Mouse (Mus musculus): ENCODE data around the gene Gng12. TPM values are rescaled to one million over a fixed set of nuclear protein-coding genes. Genes with fewer than 3 reads are reported as not detected.

Gng12 gene
- polyA plus RNA-seq, 1 experiment: 24.9 TPM

DNA sequence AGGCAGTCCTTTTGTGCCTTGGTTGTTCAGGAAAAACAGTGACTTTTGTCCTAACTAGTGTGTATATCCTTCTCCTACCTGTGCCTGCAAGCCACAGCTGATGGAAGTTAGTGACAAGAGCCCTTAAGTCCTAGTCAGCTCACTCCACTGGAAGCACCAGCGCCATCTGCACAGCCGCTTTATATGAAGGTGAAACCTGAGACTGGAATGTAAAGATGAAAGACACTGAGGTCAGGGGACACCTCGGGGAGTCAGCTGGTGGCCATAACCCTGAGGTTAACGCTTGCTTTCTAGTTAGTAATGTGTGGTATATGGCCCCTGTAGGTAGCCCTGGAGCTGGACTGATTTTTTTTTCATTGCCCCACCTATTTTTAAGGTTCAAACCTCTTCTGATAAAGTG, 30.1 kb downstream of the Gng12 start:
- Histone ChIP-seq H3K27me3 (ENCODE audit: control insufficient read depth, insufficient read depth, insufficient read length) (no peaks in the 10 kb centered on the region), H3K4me3 (ENCODE audit: insufficient read depth, poor library complexity, severe bottlenecking) (no peak overlapping the region), H3K79me2 (ENCODE audit: control insufficient read depth, insufficient read depth) (no peaks in the 10 kb centered on the region), H3K36me3 (ENCODE audit: control insufficient read depth, insufficient read depth) (no peaks in the 10 kb centered on the region), H3ac (ENCODE audit: control insufficient read depth, insufficient read length, low read depth) (no peak overlapping the region), H3K79me3 (ENCODE audit: low read depth) (no peaks in the 10 kb centered on the region)
- TF ChIP-seq MAX (IDR thresholded peaks at IDR 0.05) (no peak), CEBPB (IDR thresholded peaks at IDR 0.05; ENCODE audit: low read depth) (no peak), CTCF (IDR thresholded peaks at IDR 0.05; ENCODE audit: control insufficient read depth, insufficient read depth, insufficient read length) (no peak), MYOG (IDR thresholded peaks at IDR 0.05; ENCODE audit: control insufficient read depth, extremely low read depth, insufficient read length) (no peak), FOSL1 (IDR thresholded peaks at IDR 0.05; ENCODE audit: insufficient read depth, low read length, poor library complexity, severe bottlenecking) (no peak), MYOD1 (IDR thresholded peaks at IDR 0.05; ENCODE audit: control insufficient read depth, insufficient read length, low read depth) (no peak), USF1 (IDR thresholded peaks at IDR 0.05; ENCODE audit: low read depth) (no peak)

DNA sequence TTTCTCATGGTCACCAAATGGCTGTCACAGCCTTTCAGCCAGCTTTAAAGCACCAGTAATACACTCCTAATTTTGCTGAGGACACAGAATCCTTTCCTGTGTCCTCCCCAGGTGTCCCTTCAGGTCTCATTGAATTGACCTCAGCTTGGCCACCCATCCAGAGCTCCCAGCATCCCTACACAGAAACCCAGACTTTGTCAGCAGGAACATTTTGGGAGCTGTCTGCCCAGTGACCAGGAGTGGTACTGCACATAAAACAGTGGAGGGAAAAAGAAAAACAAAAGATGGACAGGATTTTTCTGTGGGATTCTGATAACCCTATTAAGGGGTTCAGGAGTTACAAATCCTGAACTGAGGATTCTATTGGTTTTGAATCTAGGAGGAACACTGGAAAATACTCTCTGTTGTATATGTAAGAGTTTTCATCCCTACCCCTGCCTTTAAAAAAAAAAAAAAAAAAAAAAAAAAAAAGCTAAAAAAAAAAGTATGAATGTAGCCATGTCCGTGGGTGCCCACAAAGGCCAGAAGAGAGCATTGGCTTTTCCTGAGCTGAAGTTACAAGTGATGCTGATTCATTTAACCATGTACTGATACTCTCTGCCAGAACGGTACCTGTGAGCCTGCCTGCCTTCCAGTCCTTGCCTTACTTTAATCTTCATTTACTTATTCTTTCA, 32.9 kb downstream of the Gng12 start:
- no peak for TF ChIP-seq MYOG (IDR thresholded peaks at IDR 0.05; ENCODE audit: control insufficient read depth, extremely low read depth, insufficient read length)
- TF ChIP-seq FOSL1 (IDR thresholded peaks at IDR 0.05; ENCODE audit: insufficient read depth, low read length, poor library complexity, severe bottlenecking): no peak
- TF ChIP-seq CTCF (IDR thresholded peaks at IDR 0.05; ENCODE audit: control insufficient read depth, insufficient read depth, insufficient read length): no peak
- no peak for TF ChIP-seq USF1 (IDR thresholded peaks at IDR 0.05; ENCODE audit: low read depth)
- TF ChIP-seq MAX (IDR thresholded peaks at IDR 0.05): no peak
- TF ChIP-seq CEBPB (IDR thresholded peaks at IDR 0.05; ENCODE audit: low read depth): no peak
- TF ChIP-seq MYOD1 (IDR thresholded peaks at IDR 0.05; ENCODE audit: control insufficient read depth, insufficient read length, low read depth): no peak
- Histone ChIP-seq H3K79me3 (ENCODE audit: low read depth) (no peaks in the 10 kb centered on the region), H3K79me2 (ENCODE audit: control insufficient read depth, insufficient read depth) (no peaks in the 10 kb centered on the region), H3ac (ENCODE audit: control insufficient read depth, insufficient read length, low read depth) (no peak overlapping the region), H3K4me3 (ENCODE audit: insufficient read depth, poor library complexity, severe bottlenecking) (no peak overlapping the region), H3K36me3 (ENCODE audit: control insufficient read depth, insufficient read depth) (no peaks in the 10 kb centered on the region), H3K27me3 (ENCODE audit: control insufficient read depth, insufficient read depth, insufficient read length) (no peaks in the 10 kb centered on the region)

DNA sequence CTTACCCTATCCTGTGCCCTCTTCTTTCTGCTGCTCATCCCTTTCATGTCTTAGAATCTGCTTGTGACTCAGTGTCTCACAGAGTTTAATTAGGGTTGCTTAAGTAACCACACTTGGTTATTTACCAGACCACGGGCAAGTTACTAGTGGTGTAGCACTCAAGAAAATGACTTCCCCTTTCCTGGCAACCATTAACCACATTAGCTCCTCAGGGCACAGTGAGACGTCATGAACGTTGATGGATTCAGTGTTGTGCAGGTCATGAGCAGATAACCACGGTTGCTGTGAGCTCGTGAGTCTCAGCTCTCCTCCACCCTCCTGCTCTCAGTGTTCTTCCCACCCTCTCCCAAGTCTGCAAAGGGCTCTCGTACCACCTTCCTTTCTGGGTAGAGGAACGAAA, 33.5 kb downstream of the Gng12 start:
- H3K79me2 ChIP-seq (ENCODE audit: control insufficient read depth, insufficient read depth): no peaks in the 10 kb centered on the region
- TF ChIP-seq FOSL1 (IDR thresholded peaks at IDR 0.05; ENCODE audit: insufficient read depth, low read length, poor library complexity, severe bottlenecking): no peak
- TF ChIP-seq CEBPB (IDR thresholded peaks at IDR 0.05; ENCODE audit: low read depth): no peak
- no peak for TF ChIP-seq USF1 (IDR thresholded peaks at IDR 0.05; ENCODE audit: low read depth)
- no peak for TF ChIP-seq CTCF (IDR thresholded peaks at IDR 0.05; ENCODE audit: control insufficient read depth, insufficient read depth, insufficient read length)
- TF ChIP-seq MYOG (IDR thresholded peaks at IDR 0.05; ENCODE audit: control insufficient read depth, extremely low read depth, insufficient read length): no peak
- no peak for TF ChIP-seq MYOD1 (IDR thresholded peaks at IDR 0.05; ENCODE audit: control insufficient read depth, insufficient read length, low read depth)
- TF ChIP-seq MAX (IDR thresholded peaks at IDR 0.05): no peak
- H3K4me3 ChIP-seq (ENCODE audit: insufficient read depth, poor library complexity, severe bottlenecking): no peak overlapping the region
- no peaks in the 10 kb centered on the region for H3K79me3 ChIP-seq (ENCODE audit: low read depth)
- no peaks in the 10 kb centered on the region for H3K36me3 ChIP-seq (ENCODE audit: control insufficient read depth, insufficient read depth)
- H3ac ChIP-seq (ENCODE audit: control insufficient read depth, insufficient read length, low read depth): no peak overlapping the region
- no peaks in the 10 kb centered on the region for H3K27me3 ChIP-seq (ENCODE audit: control insufficient read depth, insufficient read depth, insufficient read length)

DNA sequence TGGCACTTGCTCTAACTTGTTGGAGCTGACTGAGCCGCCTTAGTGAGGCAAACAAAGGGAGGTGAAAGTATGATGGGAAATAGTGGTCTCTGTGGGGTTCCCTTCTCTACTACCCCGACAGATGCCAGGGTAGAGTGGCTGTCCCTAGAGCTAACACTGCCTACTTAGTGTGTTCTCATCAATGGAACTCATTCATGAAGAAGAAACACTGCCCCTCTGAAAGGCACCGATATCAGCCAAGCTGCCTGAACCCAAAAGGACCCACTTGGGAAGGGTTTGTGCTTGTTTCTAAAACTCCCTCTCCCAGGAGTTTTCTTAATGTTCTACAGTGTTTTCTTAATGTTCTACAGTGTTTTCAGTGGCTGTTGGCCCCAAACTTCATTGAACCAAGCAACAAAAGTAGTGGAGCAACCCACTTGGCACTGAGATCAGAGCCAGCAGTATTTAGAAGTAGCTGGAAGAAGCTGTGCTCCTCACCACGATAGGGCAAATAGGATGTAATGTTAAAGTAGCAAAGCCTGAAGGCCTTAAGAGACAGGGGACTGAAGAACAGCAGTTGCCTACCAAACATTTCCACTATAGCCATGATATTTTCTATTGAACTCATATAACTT, 36.1 kb downstream of the Gng12 start:
- TF ChIP-seq FOSL1 (IDR thresholded peaks at IDR 0.05; ENCODE audit: insufficient read depth, low read length, poor library complexity, severe bottlenecking): no peak
- TF ChIP-seq MYOG (IDR thresholded peaks at IDR 0.05; ENCODE audit: control insufficient read depth, extremely low read depth, insufficient read length): no peak
- no peak for TF ChIP-seq USF1 (IDR thresholded peaks at IDR 0.05; ENCODE audit: low read depth)
- no peak for TF ChIP-seq CTCF (IDR thresholded peaks at IDR 0.05; ENCODE audit: control insufficient read depth, insufficient read depth, insufficient read length)
- no peak for TF ChIP-seq MYOD1 (IDR thresholded peaks at IDR 0.05; ENCODE audit: control insufficient read depth, insufficient read length, low read depth)
- TF ChIP-seq CEBPB (IDR thresholded peaks at IDR 0.05; ENCODE audit: low read depth): no peak
- no peak for TF ChIP-seq MAX (IDR thresholded peaks at IDR 0.05)
- Histone ChIP-seq H3K27me3 (ENCODE audit: control insufficient read depth, insufficient read depth, insufficient read length) (no peaks in the 10 kb centered on the region), H3ac (ENCODE audit: control insufficient read depth, insufficient read length, low read depth) (no peak overlapping the region), H3K4me3 (ENCODE audit: insufficient read depth, poor library complexity, severe bottlenecking) (no peak overlapping the region), H3K79me3 (ENCODE audit: low read depth) (no peaks in the 10 kb centered on the region), H3K79me2 (ENCODE audit: control insufficient read depth, insufficient read depth) (no peaks in the 10 kb centered on the region), H3K36me3 (ENCODE audit: control insufficient read depth, insufficient read depth) (no peaks in the 10 kb centered on the region)

DNA sequence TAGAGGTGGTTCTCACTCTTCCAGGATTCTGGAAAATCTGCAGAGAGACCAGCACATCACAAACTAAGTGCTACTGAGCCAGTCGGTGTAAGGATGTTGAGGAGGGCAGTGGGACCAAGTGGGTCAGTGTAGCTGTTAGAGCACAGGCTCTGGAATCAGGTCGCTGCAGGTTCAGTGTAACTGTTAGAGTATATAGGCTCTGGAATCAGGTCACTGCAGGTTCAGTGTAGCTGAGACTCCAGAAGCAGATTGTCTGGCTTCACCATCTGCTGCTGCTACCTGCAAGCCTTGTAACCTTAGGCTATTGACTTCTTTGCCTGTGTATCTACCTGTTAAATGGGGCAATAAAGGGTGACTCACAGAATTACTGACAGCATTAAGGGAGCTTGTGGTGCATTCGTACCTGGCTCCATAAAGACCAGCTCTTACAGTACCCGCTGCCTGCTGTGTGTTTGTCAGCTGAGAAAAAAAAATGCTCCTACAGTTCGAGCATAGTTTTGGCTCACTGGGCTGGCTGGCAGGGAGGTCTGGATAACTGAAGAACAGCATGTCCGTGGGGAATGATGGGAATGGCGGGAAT, 44.5 kb downstream of the Gng12 start:
- no peak for TF ChIP-seq FOSL1 (IDR thresholded peaks at IDR 0.05; ENCODE audit: insufficient read depth, low read length, poor library complexity, severe bottlenecking)
- TF ChIP-seq CEBPB (IDR thresholded peaks at IDR 0.05; ENCODE audit: low read depth): no peak
- TF ChIP-seq MYOD1 (IDR thresholded peaks at IDR 0.05; ENCODE audit: control insufficient read depth, insufficient read length, low read depth): no peak
- TF ChIP-seq USF1 (IDR thresholded peaks at IDR 0.05; ENCODE audit: low read depth): no peak
- no peak for TF ChIP-seq CTCF (IDR thresholded peaks at IDR 0.05; ENCODE audit: control insufficient read depth, insufficient read depth, insufficient read length)
- TF ChIP-seq MAX (IDR thresholded peaks at IDR 0.05): no peak
- TF ChIP-seq MYOG (IDR thresholded peaks at IDR 0.05; ENCODE audit: control insufficient read depth, extremely low read depth, insufficient read length): no peak
- peaks cover 1% of the 10 kb centered on the region for H3K79me3 ChIP-seq (ENCODE audit: low read depth)

More for the DNA sequence above, 44.5 kb downstream of the Gng12 start:
- no peaks in the 10 kb centered on the region for H3K36me3 ChIP-seq (ENCODE audit: control insufficient read depth, insufficient read depth)
- no peak overlapping the region for H3K4me3 ChIP-seq (ENCODE audit: insufficient read depth, poor library complexity, severe bottlenecking)
- no peaks in the 10 kb centered on the region for H3K79me2 ChIP-seq (ENCODE audit: control insufficient read depth, insufficient read depth)
- H3ac ChIP-seq (ENCODE audit: control insufficient read depth, insufficient read length, low read depth): no peak overlapping the region
- H3K27me3 ChIP-seq (ENCODE audit: control insufficient read depth, insufficient read depth, insufficient read length): no peaks in the 10 kb centered on the region

Data from C2C12 (cell line).